Mouse (Mus musculus) C2C12 (cell line): ENCODE measurements around the gene Rhbdd3.

Source experiments
- CEBPB ChIP-seq: IDR thresholded peaks from one replicate; pipeline ENCODE4 v1.6.1; 2011; ENCODE audit warnings: low read depth, mild to moderate bottlenecking, control low read depth, moderate library complexity
- CTCF ChIP-seq: IDR thresholded peaks from one replicate; pipeline ENCODE4 v1.5.1; 2011; ENCODE audit not compliant: control insufficient read depth, insufficient read depth, insufficient read length
- FOSL1 ChIP-seq: IDR thresholded peaks from one replicate; pipeline ENCODE4 v1.8.0; 2011; ENCODE audit warnings: mild to moderate bottlenecking, low read length; ENCODE audit not compliant: poor library complexity, insufficient read depth, severe bottlenecking
- MAX ChIP-seq: IDR thresholded peaks from one replicate; pipeline ENCODE4 v1.6.1; 2011; ENCODE audit warnings: mild to moderate bottlenecking, control low read depth
- MYOG ChIP-seq: IDR thresholded peaks from one replicate; pipeline ENCODE4 v1.6.1; 2011; ENCODE audit not compliant: control insufficient read depth, insufficient read length; ENCODE audit errors: extremely low read depth
- USF1 ChIP-seq: IDR thresholded peaks from one replicate; pipeline ENCODE4 v1.6.1; 2011; ENCODE audit warnings: low read depth, mild to moderate bottlenecking, control low read depth, moderate library complexity

GRCm38 (mm10) chr11:5059704-5060156 lies 39.0 kb upstream of the Rhbdd3 start:
- TF ChIP-seq CTCF (peak; percentile 69), FOSL1 (no peak), MAX (no peak), CEBPB (no peak), USF1 (no peak), MYOG (no peak)
